Mouse (Mus musculus) heart, adult 2 months (tissue): ENCODE measurements around the gene Rnf5. TPM values are rescaled to one million over a fixed set of nuclear protein-coding genes. Genes with fewer than 3 reads are reported as not detected.

Source experiments
- DNase-seq, 2 experiments: peaks; one replicate each; pipeline ENCODE4 v3.0.0; 2021
- H3K27ac ChIP-seq: fragments of 200-600 bp; 2 replicates; pipeline ENCODE4 v1.8.1; 2022
- H3K27me3 ChIP-seq: fragments of 200-500 bp; 2 replicates; pipeline ENCODE4 v1.6.1; 2012; ENCODE audit warnings: mild to moderate bottlenecking, low read length, inconsistent platforms, mixed read lengths; ENCODE audit not compliant: control insufficient read depth, insufficient read depth
- H3K36me3 ChIP-seq: fragments of 200-500 bp; 2 replicates; pipeline ENCODE4 v1.6.1; 2012; ENCODE audit warnings: low read length, inconsistent platforms; ENCODE audit not compliant: control insufficient read depth, insufficient read depth
- H3K4me1 ChIP-seq: fragments of 200-500 bp; 2 replicates; pipeline ENCODE4 v1.6.1; 2011; ENCODE audit warnings: low read length; ENCODE audit not compliant: control insufficient read depth, insufficient read depth
- H3K4me3 ChIP-seq: fragments of 200-600 bp; 2 replicates; pipeline ENCODE4 v1.8.1; 2022
- H3K79me2 ChIP-seq: fragments of 200-500 bp; replicated peaks from 2 replicates; pipeline ENCODE4 v1.6.1; 2012; ENCODE audit warnings: mild to moderate bottlenecking, inconsistent platforms, low read length, moderate library complexity, mixed read lengths; ENCODE audit not compliant: control insufficient read depth, insufficient read depth
- H3K9ac ChIP-seq: fragments of 200-500 bp; 2 replicates; pipeline ENCODE4 v1.6.1; 2012; ENCODE audit warnings: low read depth, mild to moderate bottlenecking, control low read depth, inconsistent platforms, low read length, mixed read lengths
- CTCF ChIP-seq: fragments of 200-600 bp; IDR thresholded peaks from 2 replicates; pipeline ENCODE4 v1.8.1; 2022; ENCODE audit warnings: antibody characterized with exemption, mild to moderate bottlenecking, moderate library complexity
- EP300 ChIP-seq: fragments of 200-500 bp; IDR thresholded peaks from 2 replicates; pipeline ENCODE4 v1.6.1; 2011; ENCODE audit warnings: low read depth, low read length, control low read depth; ENCODE audit not compliant: insufficient read depth
- POLR2A ChIP-seq: fragments of 200-500 bp; IDR thresholded peaks from 2 replicates; pipeline ENCODE4 v1.6.1; 2011; ENCODE audit warnings: mild to moderate bottlenecking, low read depth, low read length, control low read depth; ENCODE audit not compliant: insufficient read depth
- WGBS: fragments of 180-500 bp; shearing (Covaris S2); methylation state at CpG from one replicate; pipeline ENCODE4 v1.1.7; 2018; 5-methylcytosine and 5-hydroxymethylcytosine counted together
- intact Hi-C: fragments of 180-260 bp; cut with DNase I; formaldehyde crosslinking; loops from one replicate; pipeline ENCODE4 v1.15.1; 2025
- polyA plus RNA-seq: library from polyadenylated mRNA; depleted of rRNA; stranded (reverse); fragments of >200 nt; gene quantifications from 2 replicates; pipeline ENCODE4 v1.2.3, GENCODE M21; 2012
- total RNA-seq, 2 experiments: library from RNA; stranded (reverse); gene quantifications; 2 replicates each; pipeline ENCODE4 v1.2.3; 2021

Rnf5 gene
- total and polyA plus RNA-seq, 3 experiments, result 37.6 to 71.7 (median 40.4) TPM

- H3K36me3 ChIP-seq, result no peaks in the 10 kb centered on the region
- H3K4me3 ChIP-seq, result peak overlapping the region; percentile 74
Measured at GRCm38 (mm10) chr17:34587423-34587811, 16.1 kb downstream of the Rnf5 start.

GRCm38 (mm10) chr17:34586796-34587422 lies 16.6 kb downstream of the Rnf5 start:
- intact Hi-C loops, result no loop called here
- no peak for TF ChIP-seq CTCF
- no peak; the same call in 1 of the 2 replicates for TF ChIP-seq EP300
- TF ChIP-seq POLR2A, result peak; percentile 21; the same call in 1 of the 2 replicates
- H3K36me3 ChIP-seq, result no peaks in the 10 kb centered on the region
- peak overlapping the region; percentile 89 for H3K27ac ChIP-seq
- peaks cover 16% of the 10 kb centered on the region for H3K4me1 ChIP-seq
- peak overlapping the region; percentile 74 for H3K4me3 ChIP-seq
- peak; percentile 81 to 86 for DNase-seq
- H3K79me2 ChIP-seq, result no peaks in the 10 kb centered on the region
- no peaks in the 10 kb centered on the region for H3K27me3 ChIP-seq
- WGBS, result under 1% methylated on average over 38 of the region's 38 CpGs
- peak overlapping the region; percentile 83 for H3K9ac ChIP-seq

More at GRCm38 (mm10) chr17:34587423-34587811, 16.1 kb downstream of the Rnf5 start:
- Histone ChIP-seq H3K9ac (peak overlapping the region; percentile 94), H3K27ac (peak overlapping the region; percentile 89), H3K4me1 (peaks cover 16% of the 10 kb centered on the region), H3K79me2 (no peaks in the 10 kb centered on the region), H3K27me3 (no peaks in the 10 kb centered on the region)
- intact Hi-C loops, result no loop called here
- WGBS, result under 1% methylated on average over 50 of the region's 50 CpGs
- peak; percentile 99 for DNase-seq
- TF ChIP-seq EP300, result 0 out of 2 replicates have a peak, but pooled peaks have one; percentile 38
- no peak for TF ChIP-seq CTCF
- peak; percentile 93 for TF ChIP-seq POLR2A

- no peak for DNase-seq
- WGBS, result 43% methylated on average over 32 of the region's 32 CpGs
- peak overlapping the region; percentile 89 for H3K27ac ChIP-seq
- H3K79me2 ChIP-seq, result no peaks in the 10 kb centered on the region
- peaks cover 14% of the 10 kb centered on the region for H3K4me1 ChIP-seq
- intact Hi-C loops, result no loop called here
- TF ChIP-seq EP300 (no peak), POLR2A (no peak), CTCF (no peak)
- H3K9ac ChIP-seq, result 0 out of 2 replicates have a peak overlapping the region, but pooled peaks have one; percentile 83
- peak overlapping the region; percentile 74 for H3K4me3 ChIP-seq
- H3K36me3 ChIP-seq, result no peaks in the 10 kb centered on the region
- H3K27me3 ChIP-seq, result no peaks in the 10 kb centered on the region
Measured at GRCm38 (mm10) chr17:34585877-34586771, 17.4 kb downstream of the Rnf5 start.

GRCm38 (mm10) chr17:34585121-34585520 lies 18.4 kb downstream of the Rnf5 start:
- Histone ChIP-seq H3K4me1 (peaks cover 12% of the 10 kb centered on the region), H3K36me3 (no peaks in the 10 kb centered on the region), H3K27ac (no peak overlapping the region), H3K9ac (no peak overlapping the region), H3K27me3 (no peaks in the 10 kb centered on the region), H3K79me2 (no peaks in the 10 kb centered on the region), H3K4me3 (no peak overlapping the region)
- WGBS, result 80% methylated on average over 8 of the region's 8 CpGs
- no peak for TF ChIP-seq EP300
- TF ChIP-seq CTCF, result no peak
- TF ChIP-seq POLR2A, result no peak
- intact Hi-C loops, result no loop called here
- DNase-seq, result no peak

GRCm38 (mm10) chr17:34583819-34584218 lies 19.7 kb downstream of the Rnf5 start:
- Histone ChIP-seq H3K4me3 (no peak overlapping the region), H3K27me3 (no peaks in the 10 kb centered on the region), H3K4me1 (peaks cover 7% of the 10 kb centered on the region), H3K9ac (no peak overlapping the region), H3K36me3 (no peaks in the 10 kb centered on the region), H3K27ac (no peak overlapping the region), H3K79me2 (no peaks in the 10 kb centered on the region)
- no peak for DNase-seq
- intact Hi-C loops, result no loop called here
- 87% methylated on average over 8 of the region's 8 CpGs for WGBS
- TF ChIP-seq EP300 (no peak), POLR2A (no peak), CTCF (no peak)

- DNase-seq, result no peak
- Histone ChIP-seq H3K36me3 (no peaks in the 10 kb centered on the region), H3K79me2 (no peaks in the 10 kb centered on the region), H3K4me3 (no peak overlapping the region), H3K9ac (no peak overlapping the region), H3K27me3 (no peaks in the 10 kb centered on the region), H3K4me1 (peaks cover 6% of the 10 kb centered on the region), H3K27ac (no peak overlapping the region)
- intact Hi-C loops, result no loop called here
- TF ChIP-seq POLR2A, result no peak
- TF ChIP-seq EP300, result no peak
- TF ChIP-seq CTCF, result no peak
- WGBS, result 54% methylated on average over 7 of the region's 7 CpGs
Measured at GRCm38 (mm10) chr17:34583397-34583796, 20.1 kb downstream of the Rnf5 start.
